Mouse (Mus musculus): ENCODE measurements around the gene Prss22. TPM values are rescaled to one million over a fixed set of nuclear protein-coding genes. Genes with fewer than 3 reads are reported as not detected.

Prss22 gene
- not detected for polyA plus RNA-seq (2014; fragmentation: Illumina TruSeq; extraction: RNeasy Lipid Tissue Mini Kit (QIAGEN cat#74804); ENCODE audit: low read depth, low replicate concordance)

DNA sequence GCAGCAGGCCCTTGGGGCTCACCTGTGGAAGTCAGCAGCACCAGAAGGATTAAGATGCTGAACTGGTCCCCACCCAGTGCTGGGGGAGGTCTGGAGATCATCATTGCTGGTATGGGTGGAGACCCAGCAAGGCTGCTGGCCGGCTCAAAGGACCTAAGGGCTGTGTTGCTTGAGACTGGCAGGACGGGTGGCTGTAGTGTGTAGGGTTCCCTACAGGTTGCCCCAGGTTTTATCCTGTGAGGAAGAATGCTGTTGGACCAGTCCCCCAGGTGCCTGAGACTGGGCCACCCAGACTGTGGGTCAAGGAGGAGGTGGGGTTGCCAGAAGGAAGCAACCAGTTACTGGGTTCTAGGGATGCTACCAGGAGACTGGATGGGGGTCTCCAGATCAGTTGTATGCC lies at the start of gene Prss22:
Prss22 (minus strand) TSS at position 200 of the 400 bp plus-strand sequence.

DNA sequence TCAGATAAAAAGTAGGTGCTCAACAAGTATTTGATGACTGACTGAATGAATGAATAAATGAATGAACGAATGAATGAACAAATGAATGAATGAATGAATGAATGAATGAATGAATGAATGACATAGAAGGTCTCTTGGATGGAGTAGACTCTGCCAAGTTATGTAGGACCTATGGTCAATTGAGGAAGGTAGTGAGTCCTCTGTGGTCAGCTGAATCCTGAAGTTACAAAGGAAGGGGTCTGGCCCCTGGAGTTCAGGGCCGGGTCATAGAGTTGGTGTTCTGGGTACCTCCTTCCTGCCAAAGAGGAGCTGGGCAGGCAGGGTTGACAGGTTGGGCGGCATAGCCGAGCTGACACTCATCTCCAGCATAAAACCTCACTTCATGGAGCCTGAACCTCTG lies 39.9 kb upstream of the Prss22 start, which contains the start of gene Prss27:
Prss27 (plus strand) TSS at position 301 of the 400 bp plus-strand sequence.

GRCm38 (mm10) chr17:23980297-23980909 lies 17.5 kb downstream of the Prss22 start, which contains the start of gene Prss30:
Gene Prss30 (minus strand): TSS chr17:23980566.

GRCm38 (mm10) chr17:23955174-23955573 lies 42.7 kb downstream of the Prss22 start, which contains the start of gene Sbpl:
Gene Sbpl (minus strand): TSS chr17:23955274.

Other genes starting within 250 kb of the Prss22 start
- 65.6 TPM for gene Flywch1, start 226.5 kb downstream of the Prss22 start, polyA plus RNA-seq (2014; fragmentation: Illumina TruSeq; extraction: RNeasy Lipid Tissue Mini Kit (QIAGEN cat#74804); ENCODE audit: low read depth, low replicate concordance)
- 16.1 TPM for gene Flywch2, start 212.0 kb downstream of the Prss22 start, polyA plus RNA-seq (2014; fragmentation: Illumina TruSeq; extraction: RNeasy Lipid Tissue Mini Kit (QIAGEN cat#74804); ENCODE audit: low read depth, low replicate concordance)
- gene Srrm2, start 207.6 kb downstream of the Prss22 start, polyA plus RNA-seq (2014; fragmentation: Illumina TruSeq; extraction: RNeasy Lipid Tissue Mini Kit (QIAGEN cat#74804); ENCODE audit: low read depth, low replicate concordance): 339 TPM
- gene Elob, start 169.0 kb downstream of the Prss22 start, polyA plus RNA-seq (2014; fragmentation: Illumina TruSeq; extraction: RNeasy Lipid Tissue Mini Kit (QIAGEN cat#74804); ENCODE audit: low read depth, low replicate concordance): 387 TPM
- 1.4 TPM for gene Prss33, start 162.0 kb downstream of the Prss22 start, polyA plus RNA-seq (2014; fragmentation: Illumina TruSeq; extraction: RNeasy Lipid Tissue Mini Kit (QIAGEN cat#74804); ENCODE audit: low read depth, low replicate concordance)
- not detected for gene Prss32, start 154.2 kb downstream of the Prss22 start, polyA plus RNA-seq (2014; fragmentation: Illumina TruSeq; extraction: RNeasy Lipid Tissue Mini Kit (QIAGEN cat#74804); ENCODE audit: low read depth, low replicate concordance)
- 0.55 TPM for gene Prss41, start 153.9 kb downstream of the Prss22 start, polyA plus RNA-seq (2014; fragmentation: Illumina TruSeq; extraction: RNeasy Lipid Tissue Mini Kit (QIAGEN cat#74804); ENCODE audit: low read depth, low replicate concordance)
- 1.1 TPM for gene Prss21, start 130.0 kb downstream of the Prss22 start, polyA plus RNA-seq (2014; fragmentation: Illumina TruSeq; extraction: RNeasy Lipid Tissue Mini Kit (QIAGEN cat#74804); ENCODE audit: low read depth, low replicate concordance)
- not detected for gene Dcpp1, start 117.2 kb downstream of the Prss22 start, polyA plus RNA-seq (2014; fragmentation: Illumina TruSeq; extraction: RNeasy Lipid Tissue Mini Kit (QIAGEN cat#74804); ENCODE audit: low read depth, low replicate concordance)
- gene Dcpp2, start 117.2 kb downstream of the Prss22 start, polyA plus RNA-seq (2014; fragmentation: Illumina TruSeq; extraction: RNeasy Lipid Tissue Mini Kit (QIAGEN cat#74804); ENCODE audit: low read depth, low replicate concordance): not detected
- not detected for gene Dcpp3, start 80.6 kb downstream of the Prss22 start, polyA plus RNA-seq (2014; fragmentation: Illumina TruSeq; extraction: RNeasy Lipid Tissue Mini Kit (QIAGEN cat#74804); ENCODE audit: low read depth, low replicate concordance)
- gene Sbp, start 56.4 kb downstream of the Prss22 start, polyA plus RNA-seq (2014; fragmentation: Illumina TruSeq; extraction: RNeasy Lipid Tissue Mini Kit (QIAGEN cat#74804); ENCODE audit: low read depth, low replicate concordance): not detected
- gene Sbpl, start 42.8 kb downstream of the Prss22 start, polyA plus RNA-seq (2014; fragmentation: Illumina TruSeq; extraction: RNeasy Lipid Tissue Mini Kit (QIAGEN cat#74804); ENCODE audit: low read depth, low replicate concordance): not detected
- gene Prss30, start 17.5 kb downstream of the Prss22 start, polyA plus RNA-seq (2014; fragmentation: Illumina TruSeq; extraction: RNeasy Lipid Tissue Mini Kit (QIAGEN cat#74804); ENCODE audit: low read depth, low replicate concordance): not detected
- 0.67 TPM for gene Prss27, start 40.0 kb upstream of the Prss22 start, polyA plus RNA-seq (2014; fragmentation: Illumina TruSeq; extraction: RNeasy Lipid Tissue Mini Kit (QIAGEN cat#74804); ENCODE audit: low read depth, low replicate concordance)
- 16.9 TPM for gene Kctd5, start 75.4 kb upstream of the Prss22 start, polyA plus RNA-seq (2014; fragmentation: Illumina TruSeq; extraction: RNeasy Lipid Tissue Mini Kit (QIAGEN cat#74804); ENCODE audit: low read depth, low replicate concordance)
- 21.6 TPM for gene Pdpk1, start 152.8 kb upstream of the Prss22 start, polyA plus RNA-seq (2014; fragmentation: Illumina TruSeq; extraction: RNeasy Lipid Tissue Mini Kit (QIAGEN cat#74804); ENCODE audit: low read depth, low replicate concordance)
- 25.5 TPM for gene Amdhd2, start 165.7 kb upstream of the Prss22 start, polyA plus RNA-seq (2014; fragmentation: Illumina TruSeq; extraction: RNeasy Lipid Tissue Mini Kit (QIAGEN cat#74804); ENCODE audit: low read depth, low replicate concordance)
- 372 TPM for gene Atp6v0c, start 171.6 kb upstream of the Prss22 start, polyA plus RNA-seq (2014; fragmentation: Illumina TruSeq; extraction: RNeasy Lipid Tissue Mini Kit (QIAGEN cat#74804); ENCODE audit: low read depth, low replicate concordance)
- gene Tbc1d24, start 207.5 kb upstream of the Prss22 start, polyA plus RNA-seq (2014; fragmentation: Illumina TruSeq; extraction: RNeasy Lipid Tissue Mini Kit (QIAGEN cat#74804); ENCODE audit: low read depth, low replicate concordance): 4.2 TPM
- gene Ntn3, start 211.4 kb upstream of the Prss22 start, polyA plus RNA-seq (2014; fragmentation: Illumina TruSeq; extraction: RNeasy Lipid Tissue Mini Kit (QIAGEN cat#74804); ENCODE audit: low read depth, low replicate concordance): 1.2 TPM
- gene Tedc2, start 222.8 kb upstream of the Prss22 start, polyA plus RNA-seq (2014; fragmentation: Illumina TruSeq; extraction: RNeasy Lipid Tissue Mini Kit (QIAGEN cat#74804); ENCODE audit: low read depth, low replicate concordance): 5.8 TPM

Data from adipose tissue, adult 10 weeks (tissue).